Mouse (Mus musculus): ENCODE data around the gene Gramd1c.

DNA sequence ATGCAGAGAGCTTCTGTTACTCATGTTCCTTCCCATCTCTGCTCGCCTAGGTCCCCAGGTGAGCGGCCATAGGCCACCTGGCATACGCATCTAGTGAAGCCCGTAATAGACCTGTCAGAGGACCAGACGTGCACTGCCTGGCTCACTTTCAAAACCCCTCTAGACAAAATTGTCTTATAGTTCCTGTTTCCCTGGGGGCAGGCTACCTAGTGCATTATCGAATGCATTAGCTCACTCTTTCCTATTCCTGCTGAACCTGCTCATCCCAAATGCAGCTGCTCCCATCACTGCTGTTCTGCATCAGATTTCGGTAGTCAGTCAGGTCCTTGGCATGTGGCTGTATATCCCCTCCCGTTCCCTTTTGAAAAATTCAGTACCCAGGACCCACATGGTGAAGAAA is 128.3 kb downstream of the Gramd1c start:
- TF ChIP-seq GATA1 (IDR thresholded peaks at IDR 0.05; ENCODE audit: low read length): no peak
- no peak for TF ChIP-seq TAL1 (IDR thresholded peaks at IDR 0.05; ENCODE audit: low read length)
